Mouse (Mus musculus): ENCODE data around the gene Ugt1a7c. TPM values are rescaled to one million over a fixed set of nuclear protein-coding genes. Genes with fewer than 3 reads are reported as not detected.

Gene Ugt1a7c
- polyA plus RNA-seq (2015; fragmentation: Illumina TruSeq; extraction: RNeasy Lipid Tissue Mini Kit (QIAGEN cat#74804); ENCODE audit: insufficient read depth, low replicate concordance): 6.8 TPM

DNA sequence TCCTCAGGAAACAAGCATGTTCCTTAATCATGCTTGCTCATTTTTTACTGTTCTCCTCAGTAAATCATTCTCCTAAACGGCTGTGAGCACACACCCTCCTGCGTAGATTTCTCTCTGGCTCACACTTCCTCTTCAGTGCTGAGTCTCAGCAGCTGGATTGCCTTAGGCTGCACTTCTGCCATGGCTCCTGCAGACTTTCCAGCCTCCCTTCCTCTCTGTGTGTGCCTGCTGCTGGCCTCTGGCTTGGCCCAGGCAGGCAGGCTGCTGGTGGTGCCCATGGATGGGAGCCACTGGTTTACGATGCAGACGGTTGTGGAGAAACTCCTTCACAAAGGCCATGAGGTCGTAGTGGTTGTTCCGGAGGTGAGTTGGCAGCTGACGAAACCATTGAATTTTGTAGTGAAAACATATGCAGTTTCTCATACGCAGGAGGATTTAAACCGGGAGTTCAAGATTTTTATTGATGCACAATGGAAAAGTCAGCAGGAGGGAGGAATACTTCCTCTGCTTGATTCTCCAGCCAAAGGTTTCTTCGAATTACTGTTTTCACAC, at the start of gene Ugt1a7c:
Ugt1a7c (plus strand) TSS at position 122 of the 552 bp plus-strand sequence.

DNA sequence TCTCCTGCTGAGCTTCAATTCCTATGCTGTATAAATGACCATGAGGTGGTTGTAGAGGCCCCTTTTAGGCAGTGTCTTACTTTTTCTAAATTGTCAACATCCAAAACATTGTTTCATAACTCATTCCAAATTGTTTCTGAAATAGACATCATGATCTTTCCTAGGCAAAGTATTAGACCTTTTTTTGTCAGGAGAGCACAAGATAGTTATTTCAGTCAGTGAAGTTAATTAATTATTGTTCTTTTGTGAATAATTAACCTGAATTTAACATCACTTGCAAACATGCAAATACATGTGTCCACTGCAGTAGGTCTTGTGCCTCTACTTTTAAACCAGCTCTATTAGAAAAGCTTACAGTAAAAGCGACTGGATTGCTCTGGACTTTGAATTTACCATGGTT, 39.8 kb upstream of the Ugt1a7c start, which contains the start of gene Ugt1a10:
Ugt1a10 (plus strand) TSS at position 301 of the 400 bp plus-strand sequence.

DNA sequence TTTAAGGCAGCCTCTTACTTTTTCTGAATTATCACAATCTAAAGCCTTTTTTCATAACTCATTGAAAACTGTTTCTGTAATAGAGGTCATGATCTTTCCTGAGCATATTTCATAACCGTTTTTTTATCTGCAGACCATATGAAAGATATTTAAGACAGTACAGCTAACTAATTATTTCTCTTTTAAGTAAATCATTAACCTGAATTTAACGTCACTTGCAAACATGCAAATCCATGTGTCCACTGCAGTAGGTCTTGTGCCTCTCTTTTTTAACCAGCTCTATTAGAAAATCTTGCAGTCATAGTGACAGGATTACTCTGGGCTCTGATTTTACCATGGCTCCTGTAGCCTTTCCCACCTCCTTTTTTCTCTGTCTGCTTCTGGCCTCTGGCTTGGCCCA, 24.4 kb upstream of the Ugt1a7c start, which contains the start of gene Ugt1a9:
Ugt1a9 (plus strand) TSS at position 306 of the 400 bp plus-strand sequence.

DNA sequence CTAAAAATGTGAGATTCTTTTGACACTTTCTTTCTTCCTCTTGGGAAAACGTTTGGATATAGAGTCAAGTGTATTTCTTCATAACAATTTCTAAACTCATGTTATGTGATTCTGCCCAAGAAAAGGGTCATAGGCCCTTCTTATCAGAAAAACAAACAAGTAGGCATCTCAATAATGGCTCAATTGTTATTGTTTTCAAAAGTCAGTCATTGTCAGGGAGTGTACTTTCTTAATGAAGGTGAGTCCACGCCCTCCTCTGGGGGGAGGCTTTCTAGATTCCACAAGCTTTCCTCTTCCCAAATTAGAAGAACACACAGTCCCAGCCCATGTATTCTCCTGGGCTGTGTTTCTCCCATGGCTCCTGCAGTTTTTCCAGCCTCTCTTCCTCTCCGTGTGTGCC, 7.3 kb upstream of the Ugt1a7c start, which contains the start of gene Ugt1a8:
Ugt1a8 (plus strand) TSS at position 301 of the 400 bp plus-strand sequence.

DNA sequence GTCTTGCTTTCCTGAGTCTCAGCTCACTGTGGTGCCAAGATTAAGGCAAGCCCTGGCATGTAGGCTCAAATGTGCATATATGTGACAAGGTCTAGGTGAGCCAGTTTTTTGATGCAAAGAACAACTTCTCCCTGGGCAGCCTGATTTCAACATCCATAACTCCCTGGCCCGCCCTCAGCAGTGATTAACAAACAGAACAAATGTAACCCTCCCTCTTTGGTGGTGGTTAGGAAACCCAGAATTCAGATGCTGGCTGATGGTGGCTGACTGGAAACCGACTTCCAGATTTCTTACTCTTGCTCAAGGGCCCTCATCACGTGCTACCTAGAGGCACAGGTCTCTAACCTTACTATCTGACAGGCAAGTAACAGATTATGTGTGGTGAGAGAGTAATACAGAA, 8.2 kb downstream of the Ugt1a7c start, which contains the start of gene Ugt1a6b:
Ugt1a6b (plus strand) TSS at position 234 of the 400 bp plus-strand sequence.

DNA sequence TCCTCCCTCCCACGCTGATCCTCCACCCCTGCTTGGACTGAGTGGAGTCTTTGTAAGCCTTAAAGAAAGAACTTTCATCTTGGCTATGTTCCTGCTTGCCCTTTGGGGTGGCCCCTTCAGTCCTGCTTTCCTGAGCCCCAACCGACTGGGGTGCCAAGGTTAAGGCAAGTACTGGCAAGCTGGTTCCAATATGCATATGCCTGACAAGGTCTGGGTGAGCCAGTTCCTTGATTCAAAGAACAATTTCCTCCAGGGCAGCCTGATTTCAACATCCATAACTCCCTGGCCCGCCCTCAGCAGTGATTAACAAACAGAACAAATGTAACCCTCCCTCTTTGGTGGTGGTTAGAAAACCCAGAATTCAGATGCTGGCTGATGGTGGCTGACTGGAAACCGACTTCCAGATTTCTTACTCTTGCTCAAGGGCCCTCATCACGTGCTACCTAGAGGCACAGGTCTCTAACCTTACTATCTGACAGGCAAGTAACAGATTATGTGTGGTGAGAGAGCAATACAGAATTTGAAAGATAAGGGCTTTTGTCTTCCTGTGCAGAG, 39.7 kb downstream of the Ugt1a7c start, which contains the start of gene Ugt1a6a:
Ugt1a6a (plus strand) TSS at position 353 of the 555 bp plus-strand sequence.

DNA sequence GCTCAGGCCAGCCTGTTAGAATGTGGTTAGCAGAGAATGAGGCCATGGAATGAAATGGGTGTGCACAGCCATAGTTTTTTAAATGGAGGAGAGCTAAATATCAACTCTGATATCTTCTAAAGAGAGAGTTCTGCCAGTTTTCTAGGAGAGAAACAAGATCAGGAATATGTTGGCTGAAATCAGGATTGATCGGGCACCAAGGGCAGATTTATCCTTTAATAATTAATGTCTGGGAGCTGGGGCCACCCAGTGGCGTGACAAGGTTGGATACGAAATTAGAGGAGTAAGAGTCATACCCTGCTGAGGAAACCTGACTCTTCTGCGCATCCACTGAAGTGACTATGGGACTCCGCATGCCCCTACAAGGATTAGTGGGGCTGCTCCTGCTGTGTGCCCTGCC, 70.8 kb downstream of the Ugt1a7c start, which contains the start of gene Ugt1a5:
Ugt1a5 (plus strand) TSS at position 302 of the 400 bp plus-strand sequence.

DNA sequence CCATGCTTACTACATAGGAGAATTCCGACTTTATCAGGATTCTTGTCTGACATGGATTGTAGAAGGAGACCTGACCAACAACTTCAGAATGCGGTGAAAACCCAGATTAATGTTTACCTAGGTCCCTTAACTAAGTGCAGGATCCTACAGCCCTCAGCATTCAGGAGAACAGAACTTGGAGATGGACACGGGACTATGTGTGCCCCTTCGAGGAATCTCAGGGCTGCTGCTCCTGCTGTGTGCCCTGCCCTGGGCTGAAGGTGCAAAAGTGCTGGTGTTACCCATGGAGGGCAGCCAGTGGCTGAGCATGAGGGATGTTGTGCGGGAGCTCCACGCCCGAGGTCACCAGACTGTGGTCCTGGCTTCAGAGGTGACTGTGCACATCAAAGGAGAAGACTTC, 105.6 kb downstream of the Ugt1a7c start, which contains the start of gene Ugt1a2:
Ugt1a2 (plus strand) TSS at position 146 of the 400 bp plus-strand sequence.

DNA sequence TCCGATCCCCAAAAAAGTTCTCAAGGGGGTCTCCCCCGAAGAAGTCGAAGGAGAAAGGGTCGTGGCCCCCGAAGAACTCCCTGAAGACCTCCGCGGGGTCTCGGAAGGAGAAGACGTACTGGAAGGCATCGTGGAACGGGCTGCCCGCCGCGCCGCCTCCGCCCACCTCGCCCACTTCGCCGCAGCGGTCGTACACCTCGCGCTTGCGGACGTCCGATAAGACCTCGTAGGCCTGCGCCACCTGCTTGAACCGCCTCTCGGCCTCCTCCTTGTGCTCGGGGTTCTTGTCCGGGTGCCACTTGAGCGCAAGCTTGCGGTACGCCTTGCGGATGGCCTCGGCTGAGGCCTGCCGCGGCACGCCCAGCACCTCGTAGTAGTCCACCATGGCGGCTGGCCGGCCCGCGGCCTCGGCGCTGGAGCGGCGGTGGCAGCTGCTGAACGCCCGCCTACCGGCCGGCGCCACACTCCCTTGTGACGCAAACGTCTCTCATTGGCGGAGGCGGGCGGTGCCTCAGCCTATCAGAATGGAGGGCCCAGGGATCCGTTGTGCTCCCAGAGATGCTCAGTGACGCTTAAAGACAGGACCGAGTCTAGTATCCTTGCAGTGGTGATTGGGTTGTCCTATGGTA, 110.5 kb downstream of the Ugt1a7c start, which contains the start of gene Dnajb3:
Dnajb3 (minus strand) TSS at position 489 of the 629 bp plus-strand sequence.

DNA sequence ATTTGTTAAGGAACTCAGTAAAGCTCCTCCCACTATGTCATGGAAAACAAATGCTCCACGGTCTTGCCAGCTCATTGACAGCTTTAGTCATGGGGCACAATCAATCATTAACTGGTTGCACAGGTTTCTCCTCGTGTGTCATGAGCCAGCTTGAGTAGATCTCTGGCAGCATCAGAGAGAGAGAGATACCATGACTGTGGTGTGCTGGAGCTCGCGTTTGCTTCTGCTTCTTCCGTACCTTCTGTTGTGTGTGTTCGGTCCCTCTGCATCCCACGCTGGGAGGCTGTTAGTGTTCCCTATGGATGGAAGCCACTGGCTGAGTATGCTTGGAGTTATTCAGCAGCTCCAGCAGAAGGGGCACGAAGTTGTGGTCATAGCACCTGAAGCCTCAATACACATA, 117.0 kb downstream of the Ugt1a7c start, which contains the start of gene Ugt1a1:
Ugt1a1 (plus strand) TSS at position 148 of the 400 bp plus-strand sequence.

DNA sequence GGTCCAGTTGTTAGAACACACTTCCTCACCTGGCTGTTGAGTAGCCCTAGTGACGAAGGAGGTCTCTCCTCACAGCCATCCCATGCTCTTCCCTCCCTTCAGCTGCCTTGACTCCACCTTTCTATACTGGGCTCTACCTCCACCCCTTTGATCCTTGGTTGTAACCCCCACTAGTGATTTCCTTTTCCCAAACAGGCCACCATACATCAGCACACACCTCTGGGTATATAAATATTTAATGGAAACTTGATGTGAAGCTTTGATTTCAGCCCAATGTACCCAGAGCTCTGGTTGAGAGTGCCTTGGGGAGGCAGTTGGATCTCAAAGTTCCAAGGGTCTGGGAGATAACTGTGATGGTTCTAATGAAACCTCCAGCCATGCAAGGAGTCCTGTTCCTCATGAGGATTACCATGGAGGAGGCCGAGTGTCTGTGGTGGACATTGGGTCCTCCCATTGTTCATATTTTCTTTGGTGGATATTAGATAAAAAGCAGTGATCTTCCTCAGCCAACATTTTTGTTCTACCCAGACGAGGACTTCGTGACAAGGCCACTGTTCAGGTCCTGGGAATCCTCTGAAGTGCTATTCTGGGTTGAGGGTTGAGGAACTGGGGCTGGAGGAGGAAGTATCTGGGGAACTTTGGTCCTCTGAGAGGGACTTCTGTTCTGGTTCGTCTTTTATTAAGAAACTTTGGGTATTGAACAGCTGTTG, 132.0 kb downstream of the Ugt1a7c start, which contains the start of gene Mroh2a:
Mroh2a (plus strand) TSS at position 317 of the 710 bp plus-strand sequence.

Other genes starting within 250 kb of the Ugt1a7c start
- 184 TPM for gene Dgkd, start 241.8 kb upstream of the Ugt1a7c start, polyA plus RNA-seq (2015; fragmentation: Illumina TruSeq; extraction: RNeasy Lipid Tissue Mini Kit (QIAGEN cat#74804); ENCODE audit: insufficient read depth, low replicate concordance)
- gene Usp40, start 86.5 kb upstream of the Ugt1a7c start, polyA plus RNA-seq (2015; fragmentation: Illumina TruSeq; extraction: RNeasy Lipid Tissue Mini Kit (QIAGEN cat#74804); ENCODE audit: insufficient read depth, low replicate concordance): 18.5 TPM
- not detected for gene Ugt1a10, start 39.7 kb upstream of the Ugt1a7c start, polyA plus RNA-seq (2015; fragmentation: Illumina TruSeq; extraction: RNeasy Lipid Tissue Mini Kit (QIAGEN cat#74804); ENCODE audit: insufficient read depth, low replicate concordance)
- not detected for gene Ugt1a9, start 24.3 kb upstream of the Ugt1a7c start, polyA plus RNA-seq (2015; fragmentation: Illumina TruSeq; extraction: RNeasy Lipid Tissue Mini Kit (QIAGEN cat#74804); ENCODE audit: insufficient read depth, low replicate concordance)
- not detected for gene Ugt1a8, start 7.2 kb upstream of the Ugt1a7c start, polyA plus RNA-seq (2015; fragmentation: Illumina TruSeq; extraction: RNeasy Lipid Tissue Mini Kit (QIAGEN cat#74804); ENCODE audit: insufficient read depth, low replicate concordance)
- gene Ugt1a6b, start 8.2 kb downstream of the Ugt1a7c start, polyA plus RNA-seq (2015; fragmentation: Illumina TruSeq; extraction: RNeasy Lipid Tissue Mini Kit (QIAGEN cat#74804); ENCODE audit: insufficient read depth, low replicate concordance): 0.46 TPM
- gene Ugt1a6a, start 39.7 kb downstream of the Ugt1a7c start, polyA plus RNA-seq (2015; fragmentation: Illumina TruSeq; extraction: RNeasy Lipid Tissue Mini Kit (QIAGEN cat#74804); ENCODE audit: insufficient read depth, low replicate concordance): 1.9 TPM
- gene Ugt1a5, start 71.0 kb downstream of the Ugt1a7c start, polyA plus RNA-seq (2015; fragmentation: Illumina TruSeq; extraction: RNeasy Lipid Tissue Mini Kit (QIAGEN cat#74804); ENCODE audit: insufficient read depth, low replicate concordance): 0.15 TPM
- 0.15 TPM for gene Ugt1a2, start 105.5 kb downstream of the Ugt1a7c start, polyA plus RNA-seq (2015; fragmentation: Illumina TruSeq; extraction: RNeasy Lipid Tissue Mini Kit (QIAGEN cat#74804); ENCODE audit: insufficient read depth, low replicate concordance)
- gene Dnajb3, start 110.7 kb downstream of the Ugt1a7c start, polyA plus RNA-seq (2015; fragmentation: Illumina TruSeq; extraction: RNeasy Lipid Tissue Mini Kit (QIAGEN cat#74804); ENCODE audit: insufficient read depth, low replicate concordance): 1.2 TPM
- gene Ugt1a1, start 116.9 kb downstream of the Ugt1a7c start, polyA plus RNA-seq (2015; fragmentation: Illumina TruSeq; extraction: RNeasy Lipid Tissue Mini Kit (QIAGEN cat#74804); ENCODE audit: insufficient read depth, low replicate concordance): 0.14 TPM
- gene Mroh2a, start 131.9 kb downstream of the Ugt1a7c start, polyA plus RNA-seq (2015; fragmentation: Illumina TruSeq; extraction: RNeasy Lipid Tissue Mini Kit (QIAGEN cat#74804); ENCODE audit: insufficient read depth, low replicate concordance): 0.28 TPM
- 98.6 TPM for gene Hjurp, start 182.6 kb downstream of the Ugt1a7c start, polyA plus RNA-seq (2015; fragmentation: Illumina TruSeq; extraction: RNeasy Lipid Tissue Mini Kit (QIAGEN cat#74804); ENCODE audit: insufficient read depth, low replicate concordance)
- not detected for gene Trpm8, start 182.6 kb downstream of the Ugt1a7c start, polyA plus RNA-seq (2015; fragmentation: Illumina TruSeq; extraction: RNeasy Lipid Tissue Mini Kit (QIAGEN cat#74804); ENCODE audit: insufficient read depth, low replicate concordance)